Mouse (Mus musculus): ENCODE measurements around the gene Lemd2. TPM values are rescaled to one million over a fixed set of nuclear protein-coding genes. Genes with fewer than 3 reads are reported as not detected.
"Not testable (repeated sequence)": the region's sequence is repeated elsewhere in the genome, so short reads cannot be mapped to it uniquely, and the experiment has no call there.

The Lemd2 gene
- polyA plus RNA-seq, 1 experiment, result 92.0 TPM

DNA sequence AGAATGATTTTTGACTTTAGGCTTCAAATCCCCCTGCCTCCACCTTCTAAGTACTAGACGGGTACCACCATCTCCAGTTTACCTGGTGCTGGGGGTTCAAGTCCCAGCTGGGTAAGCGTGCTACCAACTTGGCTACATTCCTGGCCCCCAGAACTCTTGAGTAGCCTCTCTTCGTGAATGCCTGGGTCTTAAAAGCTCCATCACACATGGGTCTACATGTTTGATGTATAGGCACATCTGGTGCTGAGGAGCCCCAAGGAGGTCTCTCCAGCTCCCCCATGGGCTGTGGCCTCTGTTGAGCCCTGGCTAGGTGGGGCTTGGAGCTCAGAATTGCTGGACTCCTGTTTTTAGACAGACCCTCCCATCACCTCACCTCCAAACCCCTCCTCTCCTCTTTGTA, 27.9 kb upstream of the Lemd2 start:
- Histone ChIP-seq H3K36me3 (ENCODE audit: control insufficient read depth, insufficient read depth, low read length) (no peaks in the 10 kb centered on the region), H3K4me1 (ENCODE audit: control insufficient read depth, insufficient read depth, insufficient read length, low read length) (no peaks in the 10 kb centered on the region), H3K4me3 (ENCODE audit: low read depth, low read length) (no peak overlapping the region), H3K27me3 (ENCODE audit: control insufficient read depth, insufficient read depth, low read length) (no peaks in the 10 kb centered on the region; the same call in 1 of the 2 replicates), H3K27ac (ENCODE audit: insufficient read depth, low read depth, low read length) (no peak overlapping the region)
- WGBS, result 76% methylated on average over 3 of the region's 3 CpGs
- no peak for TF ChIP-seq CTCF (IDR thresholded peaks at IDR 0.05; ENCODE audit: extremely low read depth, insufficient read length, insufficient replicate concordance, low read depth, low read length)
- no peak for TF ChIP-seq POLR2A (IDR thresholded peaks at IDR 0.05; ENCODE audit: low read depth, low read length)

DNA sequence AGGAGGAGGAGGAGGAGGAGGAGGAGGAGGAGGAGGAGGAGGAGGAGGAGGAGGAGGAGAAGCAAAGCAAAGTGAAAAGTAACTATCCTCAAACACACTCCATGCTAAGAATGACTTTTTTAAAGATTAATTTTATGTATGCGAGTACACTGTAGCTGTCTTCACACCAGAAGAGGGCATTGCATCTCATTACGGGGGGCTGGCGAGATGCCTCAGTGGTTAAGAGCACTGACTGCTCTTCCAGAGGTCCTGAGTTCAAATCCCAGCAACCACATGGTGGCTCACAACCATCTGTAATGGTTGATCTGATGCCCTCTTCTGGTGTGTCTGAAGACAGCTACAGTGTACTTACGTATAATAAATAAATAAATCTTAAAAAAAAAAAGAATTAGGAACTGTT, 27.3 kb upstream of the Lemd2 start:
- H3K4me3 ChIP-seq (ENCODE audit: low read depth, low read length); H3K27ac ChIP-seq (ENCODE audit: insufficient read depth, low read depth, low read length); H3K4me1 ChIP-seq (ENCODE audit: control insufficient read depth, insufficient read depth, insufficient read length, low read length); H3K36me3 ChIP-seq (ENCODE audit: control insufficient read depth, insufficient read depth, low read length); H3K27me3 ChIP-seq (ENCODE audit: control insufficient read depth, insufficient read depth, low read length): not testable (repeated sequence)
- 87% methylated on average over 4 of the region's 4 CpGs for WGBS

DNA sequence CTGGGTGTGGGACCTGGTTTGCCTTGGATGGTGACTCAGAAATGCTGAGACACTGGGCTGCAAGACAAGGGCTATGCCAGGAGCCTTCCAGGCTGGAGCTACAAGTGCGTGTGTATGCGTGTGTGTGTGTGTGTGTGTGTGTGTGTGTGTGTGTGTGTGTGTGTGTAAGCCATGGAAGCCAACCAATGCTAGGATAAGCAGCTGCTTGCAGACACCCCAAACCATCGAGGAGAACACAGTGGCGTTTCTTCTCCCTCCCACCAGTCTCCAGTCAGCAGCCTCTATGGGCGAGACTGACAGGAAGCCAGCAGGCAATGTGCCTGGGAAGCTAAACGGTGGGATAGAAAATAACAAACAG, 26.9 kb upstream of the Lemd2 start:
- no peaks in the 10 kb centered on the region for H3K4me1 ChIP-seq (ENCODE audit: control insufficient read depth, insufficient read depth, insufficient read length, low read length)
- H3K36me3 ChIP-seq (ENCODE audit: control insufficient read depth, insufficient read depth, low read length), result no peaks in the 10 kb centered on the region
- H3K4me3 ChIP-seq (ENCODE audit: low read depth, low read length), result no peak overlapping the region
- no peak overlapping the region for H3K27ac ChIP-seq (ENCODE audit: insufficient read depth, low read depth, low read length)
- no peaks in the 10 kb centered on the region; the same call in 1 of the 2 replicates for H3K27me3 ChIP-seq (ENCODE audit: control insufficient read depth, insufficient read depth, low read length)
- WGBS, result 58% methylated on average over 6 of the region's 6 CpGs
- TF ChIP-seq POLR2A (IDR thresholded peaks at IDR 0.05; ENCODE audit: low read depth, low read length), result no peak
- TF ChIP-seq CTCF (IDR thresholded peaks at IDR 0.05; ENCODE audit: extremely low read depth, insufficient read length, insufficient replicate concordance, low read depth, low read length), result no peak

DNA sequence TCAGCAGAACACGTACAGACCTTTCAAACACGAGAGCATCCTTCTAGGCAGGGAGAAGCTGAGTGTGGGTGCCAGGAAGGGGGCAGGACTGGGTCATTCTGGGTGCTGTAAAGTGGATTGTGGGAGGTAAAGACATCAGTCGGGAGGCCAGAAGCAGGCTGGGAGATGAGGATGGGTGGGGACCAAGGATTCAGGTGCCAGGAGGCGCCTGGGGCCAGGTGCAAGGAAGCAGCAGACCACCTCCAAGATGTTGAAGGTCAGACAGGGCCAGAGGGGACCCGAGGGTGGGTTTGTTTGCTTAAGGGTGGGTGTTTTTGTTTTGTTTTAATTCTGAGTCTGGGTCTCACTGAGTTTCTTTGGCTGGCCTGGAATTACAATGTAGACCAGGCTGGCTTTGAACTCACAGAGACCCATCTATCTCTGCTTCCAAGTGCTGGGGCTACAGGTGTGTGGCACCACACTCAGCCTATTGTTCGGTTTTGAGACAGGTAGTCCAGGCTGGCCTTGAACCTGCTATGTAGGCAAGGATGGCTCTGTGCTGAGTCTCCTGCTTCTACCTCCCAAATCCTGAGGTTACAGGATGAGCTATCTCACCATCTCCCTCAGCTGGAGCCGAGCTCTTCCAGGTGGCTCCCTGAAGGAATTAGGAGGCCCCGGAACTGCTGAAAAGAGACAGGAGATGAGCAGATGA, 26.3 kb upstream of the Lemd2 start:
- Histone ChIP-seq H3K4me3 (ENCODE audit: low read depth, low read length) (no peak overlapping the region), H3K4me1 (ENCODE audit: control insufficient read depth, insufficient read depth, insufficient read length, low read length) (no peaks in the 10 kb centered on the region), H3K27ac (ENCODE audit: insufficient read depth, low read depth, low read length) (no peak overlapping the region), H3K27me3 (ENCODE audit: control insufficient read depth, insufficient read depth, low read length) (no peaks in the 10 kb centered on the region; the same call in 1 of the 2 replicates), H3K36me3 (ENCODE audit: control insufficient read depth, insufficient read depth, low read length) (no peaks in the 10 kb centered on the region)
- WGBS, result 44% methylated on average over 8 of the region's 8 CpGs
- TF ChIP-seq CTCF (IDR thresholded peaks at IDR 0.05; ENCODE audit: extremely low read depth, insufficient read length, insufficient replicate concordance, low read depth, low read length) (no peak), POLR2A (IDR thresholded peaks at IDR 0.05; ENCODE audit: low read depth, low read length) (no peak)

DNA sequence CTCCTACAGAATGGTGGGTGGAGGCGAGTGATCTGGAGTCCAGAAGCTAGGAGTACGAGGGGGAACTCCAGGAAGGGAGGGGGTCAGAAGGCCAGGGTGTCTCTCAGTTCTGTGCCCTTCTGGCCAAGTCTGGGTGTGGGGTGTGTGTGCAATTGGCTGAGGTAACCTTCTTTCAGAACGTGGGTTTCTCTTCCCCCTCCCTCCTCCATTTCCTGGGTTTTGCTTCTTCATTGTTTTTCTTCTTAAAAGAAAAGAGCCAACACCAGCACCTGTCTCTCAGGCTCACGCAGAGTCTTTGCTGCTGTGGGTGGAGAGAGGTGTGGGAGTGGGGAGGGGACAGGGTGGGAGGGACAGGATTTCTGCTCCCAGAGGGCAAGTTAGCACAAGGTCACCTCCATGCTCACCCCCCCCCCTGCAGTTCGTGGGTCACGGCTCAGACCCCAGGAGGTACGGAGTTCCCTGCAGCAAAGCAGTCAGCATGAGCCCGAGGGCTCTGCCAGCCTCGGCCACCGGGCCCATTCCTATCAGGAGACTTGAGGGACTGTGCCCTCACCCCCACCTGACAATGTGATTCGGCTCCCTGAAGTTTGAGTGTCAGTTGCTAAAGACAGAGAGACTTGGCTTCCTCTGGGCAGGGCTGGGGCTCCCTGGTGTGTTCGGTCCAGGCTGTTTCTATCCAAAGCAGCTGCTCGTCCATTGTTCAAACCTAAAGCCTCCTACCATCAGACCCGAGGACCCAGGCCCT, 25.6 kb upstream of the Lemd2 start:
- Histone ChIP-seq H3K36me3 (ENCODE audit: control insufficient read depth, insufficient read depth, low read length) (no peaks in the 10 kb centered on the region), H3K27ac (ENCODE audit: insufficient read depth, low read depth, low read length) (no peak overlapping the region), H3K4me1 (ENCODE audit: control insufficient read depth, insufficient read depth, insufficient read length, low read length) (no peaks in the 10 kb centered on the region), H3K4me3 (ENCODE audit: low read depth, low read length) (no peak overlapping the region), H3K27me3 (ENCODE audit: control insufficient read depth, insufficient read depth, low read length) (no peaks in the 10 kb centered on the region; the same call in 1 of the 2 replicates)
- no peak for TF ChIP-seq POLR2A (IDR thresholded peaks at IDR 0.05; ENCODE audit: low read depth, low read length)
- TF ChIP-seq CTCF (IDR thresholded peaks at IDR 0.05; ENCODE audit: extremely low read depth, insufficient read length, insufficient replicate concordance, low read depth, low read length), result no peak
- WGBS, result 30% methylated on average over 14 of the region's 14 CpGs

DNA sequence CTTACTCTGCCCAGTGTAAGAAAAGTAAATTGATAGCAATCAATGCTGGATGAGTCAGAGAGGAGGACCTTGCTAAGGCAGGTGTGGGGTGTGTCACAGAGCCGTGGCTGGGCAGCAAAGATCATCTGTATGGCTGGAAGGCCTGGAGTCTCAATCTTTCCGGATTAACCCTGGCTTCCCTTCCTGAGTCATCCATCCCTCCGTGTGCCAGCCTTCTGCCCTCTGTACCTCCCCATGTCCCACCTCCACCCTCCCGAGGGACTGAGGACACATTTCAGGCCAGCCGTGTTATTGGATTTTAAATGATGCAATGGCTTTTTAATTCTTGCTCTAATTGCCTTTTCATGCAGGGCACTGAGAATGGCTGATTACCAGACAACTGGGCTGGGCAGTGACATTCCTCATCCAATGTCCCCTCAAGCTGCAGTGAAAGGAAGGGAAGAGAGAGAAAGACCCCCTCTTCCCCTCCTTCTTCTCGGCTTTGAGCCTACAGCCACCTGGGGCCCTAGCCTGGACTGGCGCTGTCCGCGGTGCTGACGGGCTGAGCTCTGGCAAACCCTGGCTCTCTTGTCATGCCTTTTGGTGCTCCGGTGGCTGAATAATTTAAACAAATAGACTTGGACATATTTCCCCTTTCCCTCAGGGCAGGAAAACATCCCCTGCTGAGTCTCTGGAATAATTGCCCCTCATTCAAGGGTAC, 24.1 kb upstream of the Lemd2 start:
- H3K4me3 ChIP-seq (ENCODE audit: low read depth, low read length), result no peak overlapping the region
- no peak for TF ChIP-seq POLR2A (IDR thresholded peaks at IDR 0.05; ENCODE audit: low read depth, low read length)
- no peak for TF ChIP-seq CTCF (IDR thresholded peaks at IDR 0.05; ENCODE audit: extremely low read depth, insufficient read length, insufficient replicate concordance, low read depth, low read length)
- no peaks in the 10 kb centered on the region for H3K36me3 ChIP-seq (ENCODE audit: control insufficient read depth, insufficient read depth, low read length)
- 19% methylated on average over 11 of the region's 11 CpGs for WGBS
- H3K4me1 ChIP-seq (ENCODE audit: control insufficient read depth, insufficient read depth, insufficient read length, low read length), result no peaks in the 10 kb centered on the region
- no peaks in the 10 kb centered on the region; the same call in 1 of the 2 replicates for H3K27me3 ChIP-seq (ENCODE audit: control insufficient read depth, insufficient read depth, low read length)
- H3K27ac ChIP-seq (ENCODE audit: insufficient read depth, low read depth, low read length), result no peak overlapping the region

DNA sequence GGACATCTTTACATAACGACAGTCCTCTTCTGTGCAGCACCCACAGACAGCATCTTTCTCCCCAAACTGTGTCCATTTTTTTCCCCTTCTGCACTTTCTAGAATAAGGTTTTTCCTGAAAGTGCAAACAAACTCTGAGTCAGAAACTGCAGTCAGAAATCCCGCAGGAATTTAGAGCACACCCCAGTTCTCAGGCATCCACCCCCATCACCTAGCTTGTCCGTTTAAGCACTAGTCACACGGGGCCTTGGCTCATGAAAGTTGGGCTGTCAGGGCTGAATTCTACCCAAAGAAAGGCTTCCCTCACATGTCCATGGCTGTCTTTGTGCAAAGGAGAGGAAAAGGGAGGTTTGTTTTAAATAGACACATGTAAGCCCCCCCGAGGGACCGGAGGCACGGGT, 23.0 kb upstream of the Lemd2 start:
- Histone ChIP-seq H3K27ac (ENCODE audit: insufficient read depth, low read depth, low read length) (no peak overlapping the region), H3K36me3 (ENCODE audit: control insufficient read depth, insufficient read depth, low read length) (no peaks in the 10 kb centered on the region), H3K27me3 (ENCODE audit: control insufficient read depth, insufficient read depth, low read length) (no peaks in the 10 kb centered on the region; the same call in 1 of the 2 replicates), H3K4me1 (ENCODE audit: control insufficient read depth, insufficient read depth, insufficient read length, low read length) (no peaks in the 10 kb centered on the region), H3K4me3 (ENCODE audit: low read depth, low read length) (no peak overlapping the region)
- 67% methylated on average over 7 of the region's 7 CpGs for WGBS
- TF ChIP-seq POLR2A (IDR thresholded peaks at IDR 0.05; ENCODE audit: low read depth, low read length) (no peak), CTCF (IDR thresholded peaks at IDR 0.05; ENCODE audit: extremely low read depth, insufficient read length, insufficient replicate concordance, low read depth, low read length) (no peak)

All from small intestine, adult 2 months (tissue).